Mouse (Mus musculus) kidney, embryonic 15.5 days (tissue): ENCODE measurements around the gene Fgfr2. TPM values are rescaled to one million over a fixed set of nuclear protein-coding genes. Genes with fewer than 3 reads are reported as not detected.
A peak's percentile ranks its signal among the peaks of the same experiment; 100 is the strongest.

Experiments
- ATAC-seq: fragments of 200-750 bp; cut with Nextera tagmentation; replicated peaks from 2 replicates; pipeline ENCODE4 v1.8.0; 2017; ENCODE audit warnings: moderate TSS enrichment; ENCODE audit not compliant: low FRiP score
- H3K27ac ChIP-seq: fragments of 300-500 bp; sonication (generic); 2 replicates; pipeline ENCODE4 v1.5.1; 2015; ENCODE audit warnings: mild to moderate bottlenecking, inconsistent platforms
- H3K27me3 ChIP-seq: fragments of 300-500 bp; sonication (generic); 2 replicates; pipeline ENCODE4 v1.6.1; 2015; ENCODE audit warnings: inconsistent platforms
- H3K36me3 ChIP-seq: fragments of 300-500 bp; sonication (generic); 2 replicates; pipeline ENCODE4 v1.6.1; 2015; ENCODE audit warnings: inconsistent platforms
- H3K4me1 ChIP-seq: fragments of 300-500 bp; sonication (generic); 2 replicates; pipeline ENCODE4 v1.6.1; 2015; ENCODE audit warnings: inconsistent platforms
- H3K4me2 ChIP-seq: fragments of 300-500 bp; sonication (generic); 2 replicates; pipeline ENCODE4 v1.6.1; 2015; ENCODE audit warnings: moderate library complexity, mild to moderate bottlenecking, inconsistent platforms
- H3K4me3 ChIP-seq: fragments of 300-500 bp; sonication (generic); replicated peaks from 2 replicates; pipeline ENCODE4 v1.5.1; 2015; ENCODE audit warnings: mild to moderate bottlenecking, inconsistent platforms
- H3K9ac ChIP-seq: fragments of 300-500 bp; sonication (generic); 2 replicates; pipeline ENCODE4 v1.6.1; 2015; ENCODE audit warnings: mild to moderate bottlenecking, inconsistent platforms
- H3K9me3 ChIP-seq: fragments of 300-500 bp; sonication (generic); replicated peaks from 2 replicates; pipeline ENCODE4 v1.6.1; 2016; ENCODE audit warnings: inconsistent platforms
- WGBS: fragments of 180-500 bp; shearing (Covaris S2); methylation state at CpG from one replicate; pipeline ENCODE4 v1.1.7; 2015; ENCODE audit warnings: mixed read lengths; 5-methylcytosine and 5-hydroxymethylcytosine counted together
- polyA plus RNA-seq: library from polyadenylated mRNA; unstranded; fragments of >200 nt; fragmentation: Nextera tagmentation; extraction: Ambion mirVana; gene quantifications from 2 replicates; pipeline ENCODE4 v1.2.1, GENCODE M21; 2015

Gene Fgfr2
- polyA plus RNA-seq, 1 experiment from 2014 or later, result 104 TPM

- ATAC-seq, result no peak
- no peaks in the 10 kb centered on the region for H3K4me1 ChIP-seq
- H3K4me2 ChIP-seq, result no peak overlapping the region
- H3K9me3 ChIP-seq, result no peaks in the 10 kb centered on the region
- no peak overlapping the region for H3K9ac ChIP-seq
- H3K27ac ChIP-seq, result no peak overlapping the region
- H3K4me3 ChIP-seq, result no peak overlapping the region
- WGBS, result 90% methylated on average over 8 of the region's 8 CpGs
- peaks cover 10% of the 10 kb centered on the region for H3K36me3 ChIP-seq
- no peaks in the 10 kb centered on the region for H3K27me3 ChIP-seq
Measured at GRCm38 (mm10) chr7:130385732-130386294, 2737.3 kb downstream of the Fgfr2 start.

- Histone ChIP-seq H3K36me3 (peaks cover 5% of the 10 kb centered on the region), H3K27me3 (no peaks in the 10 kb centered on the region), H3K9ac (no peak overlapping the region), H3K4me1 (no peaks in the 10 kb centered on the region; the same call in 1 of the 2 replicates), H3K4me2 (no peak overlapping the region), H3K4me3 (no peak overlapping the region), H3K27ac (no peak overlapping the region), H3K9me3 (no peaks in the 10 kb centered on the region)
- WGBS, result 95% methylated on average over 13 of the region's 13 CpGs
- no peak for ATAC-seq
Measured at GRCm38 (mm10) chr7:130382126-130382525, 2741.0 kb downstream of the Fgfr2 start.

GRCm38 (mm10) chr7:130381387-130381951 is 2741.7 kb downstream of the Fgfr2 start:
- Histone ChIP-seq H3K27me3 (no peaks in the 10 kb centered on the region), H3K36me3 (0 out of 2 replicates have a peak, but pooled peaks cover 3% of the 10 kb centered on the region), H3K9me3 (no peaks in the 10 kb centered on the region), H3K4me3 (no peak overlapping the region), H3K9ac (no peak overlapping the region), H3K27ac (no peak overlapping the region), H3K4me2 (no peak overlapping the region), H3K4me1 (no peaks in the 10 kb centered on the region; the same call in 1 of the 2 replicates)
- ATAC-seq, result no peak
- 89% methylated on average over 8 of the region's 8 CpGs for WGBS

GRCm38 (mm10) chr7:130380769-130381355 is 2742.3 kb downstream of the Fgfr2 start:
- 0 out of 2 replicates have a peak, but pooled peaks cover 3% of the 10 kb centered on the region for H3K36me3 ChIP-seq
- ATAC-seq, result no peak
- H3K9me3 ChIP-seq, result no peaks in the 10 kb centered on the region
- H3K27ac ChIP-seq, result no peak overlapping the region
- no peak overlapping the region for H3K9ac ChIP-seq
- H3K4me3 ChIP-seq, result no peak overlapping the region
- WGBS, result 84% methylated on average over 8 of the region's 8 CpGs
- H3K4me2 ChIP-seq, result no peak overlapping the region
- H3K27me3 ChIP-seq, result no peaks in the 10 kb centered on the region
- H3K4me1 ChIP-seq, result no peaks in the 10 kb centered on the region; the same call in 1 of the 2 replicates

GRCm38 (mm10) chr7:130380367-130380766 is 2742.8 kb downstream of the Fgfr2 start:
- no peak for ATAC-seq
- no peaks in the 10 kb centered on the region; the same call in 1 of the 2 replicates for H3K4me1 ChIP-seq
- WGBS, result 93% methylated on average over 7 of the region's 7 CpGs

GRCm38 (mm10) chr7:130379886-130380285 is 2743.3 kb downstream of the Fgfr2 start:
- Histone ChIP-seq H3K4me1 (no peaks in the 10 kb centered on the region; the same call in 1 of the 2 replicates), H3K4me3 (no peak overlapping the region), H3K36me3 (0 out of 2 replicates have a peak, but pooled peaks cover 3% of the 10 kb centered on the region), H3K27me3 (no peaks in the 10 kb centered on the region), H3K4me2 (no peak overlapping the region), H3K9ac (no peak overlapping the region), H3K27ac (no peak overlapping the region), H3K9me3 (no peaks in the 10 kb centered on the region)
- ATAC-seq, result no peak
- 89% methylated on average over 5 of the region's 5 CpGs for WGBS

More at GRCm38 (mm10) chr7:130380367-130380766, 2742.8 kb downstream of the Fgfr2 start:
- Histone ChIP-seq H3K27ac (no peak overlapping the region), H3K4me3 (no peak overlapping the region), H3K4me2 (no peak overlapping the region), H3K9me3 (no peaks in the 10 kb centered on the region), H3K27me3 (no peaks in the 10 kb centered on the region), H3K36me3 (0 out of 2 replicates have a peak, but pooled peaks cover 3% of the 10 kb centered on the region), H3K9ac (no peak overlapping the region)

- H3K36me3 ChIP-seq, result no peaks in the 10 kb centered on the region
- 86% methylated on average over 3 of the region's 3 CpGs for WGBS
- no peaks in the 10 kb centered on the region; the same call in 1 of the 2 replicates for H3K4me1 ChIP-seq
- no peaks in the 10 kb centered on the region for H3K9me3 ChIP-seq
- no peaks in the 10 kb centered on the region for H3K27me3 ChIP-seq
- H3K9ac ChIP-seq, result no peak overlapping the region
- H3K4me3 ChIP-seq, result no peak overlapping the region
- no peak for ATAC-seq
- no peak overlapping the region for H3K4me2 ChIP-seq
- H3K27ac ChIP-seq, result no peak overlapping the region
Measured at GRCm38 (mm10) chr7:130378308-130378707, 2744.8 kb downstream of the Fgfr2 start.

- H3K27me3 ChIP-seq, result no peaks in the 10 kb centered on the region
- no peak overlapping the region for H3K27ac ChIP-seq
- H3K4me3 ChIP-seq, result no peak overlapping the region
- no peaks in the 10 kb centered on the region for H3K9me3 ChIP-seq
- H3K4me2 ChIP-seq, result no peak overlapping the region
- H3K9ac ChIP-seq, result no peak overlapping the region
- WGBS, result 64% methylated on average over 9 of the region's 9 CpGs
- 0 out of 2 replicates have a peak, but pooled peaks cover 2% of the 10 kb centered on the region for H3K4me1 ChIP-seq
- no peaks in the 10 kb centered on the region for H3K36me3 ChIP-seq
- ATAC-seq, result no peak
Measured at GRCm38 (mm10) chr7:130374311-130374710, 2748.8 kb downstream of the Fgfr2 start.

- 45% methylated on average over 24 of the region's 24 CpGs for WGBS
- Histone ChIP-seq H3K36me3 (no peaks in the 10 kb centered on the region), H3K27ac (no peak overlapping the region), H3K4me3 (no peak overlapping the region), H3K27me3 (no peaks in the 10 kb centered on the region), H3K4me2 (peak overlapping the region; percentile 43), H3K4me1 (peaks cover 12% of the 10 kb centered on the region), H3K9ac (peak overlapping the region; percentile 19; the same call in 1 of the 2 replicates), H3K9me3 (0 out of 2 replicates have a peak, but pooled peaks cover 4% of the 10 kb centered on the region)
- peak; percentile 76; the same call in 1 of the 2 replicates for ATAC-seq
Measured at GRCm38 (mm10) chr7:130368827-130369641, 2754.1 kb downstream of the Fgfr2 start.

- peaks cover 12% of the 10 kb centered on the region for H3K4me1 ChIP-seq
- no peaks in the 10 kb centered on the region for H3K36me3 ChIP-seq
- 53% methylated on average over 13 of the region's 13 CpGs for WGBS
- 0 out of 2 replicates have a peak, but pooled peaks cover 4% of the 10 kb centered on the region for H3K9me3 ChIP-seq
- no peak for ATAC-seq
- peak overlapping the region; percentile 43 for H3K4me2 ChIP-seq
- no peak overlapping the region for H3K27ac ChIP-seq
- no peak overlapping the region for H3K4me3 ChIP-seq
- H3K27me3 ChIP-seq, result no peaks in the 10 kb centered on the region
- peak overlapping the region; percentile 19; the same call in 1 of the 2 replicates for H3K9ac ChIP-seq
Measured at GRCm38 (mm10) chr7:130368036-130368826, 2754.9 kb downstream of the Fgfr2 start.
